Mouse (Mus musculus): Measurements from ENCODE around the gene Cdx4. TPM values are rescaled to one million over a fixed set of nuclear protein-coding genes. Genes with fewer than 3 reads are reported as not detected.

Cdx4 gene
- polyA plus RNA-seq, 1 experiment from 2014 or later, result not detected

DNA sequence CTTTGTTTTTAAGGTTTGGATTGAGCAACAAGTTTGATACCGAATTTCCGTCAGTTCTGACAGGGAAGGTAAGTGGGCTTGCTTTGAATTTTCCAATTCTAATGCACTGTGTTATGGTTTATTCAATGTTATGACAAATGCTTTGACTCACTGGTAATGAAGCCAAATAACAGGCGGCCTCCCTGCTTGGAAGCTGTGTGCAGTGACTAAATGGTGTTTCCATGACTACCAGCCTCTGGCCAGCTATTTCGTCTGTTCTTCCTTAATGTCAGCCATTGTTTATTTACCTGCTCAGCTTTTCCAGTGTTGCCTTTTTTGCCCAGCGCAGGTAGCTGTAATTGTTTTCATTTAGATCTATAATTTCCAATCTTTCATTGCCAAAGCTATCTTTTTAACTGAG lies 45.0 kb downstream of the Cdx4 start:
- H3K9ac ChIP-seq (replicated peaks; ENCODE audit: low read length), result no peak overlapping the region
- no peak overlapping the region for H3K4me2 ChIP-seq (ENCODE audit: low read length)
- H3K4me3 ChIP-seq (replicated peaks; ENCODE audit: low read depth, low read length), result no peak overlapping the region
- 0 out of 2 replicates have a peak, but pooled peaks cover 14% of the 10 kb centered on the region for H3K27me3 ChIP-seq (ENCODE audit: control insufficient read depth, insufficient read depth, low read length)
- WGBS, result 54% methylated on average over 5 of the region's 5 CpGs
- H3K4me1 ChIP-seq (ENCODE audit: control insufficient read depth, insufficient read depth, low read length), result no peaks in the 10 kb centered on the region
- no peaks in the 10 kb centered on the region for H3K36me3 ChIP-seq (ENCODE audit: control insufficient read depth, insufficient read depth, low read length)
- no peak overlapping the region for H3K27ac ChIP-seq (replicated peaks; ENCODE audit: low read depth, low read length)
- H3K9me3 ChIP-seq (ENCODE audit: control insufficient read depth, low read length), result no peaks in the 10 kb centered on the region
- ATAC-seq (ENCODE audit: low FRiP score, low TSS enrichment), result no peak
- DNase-seq, result peak; percentile 50

DNA sequence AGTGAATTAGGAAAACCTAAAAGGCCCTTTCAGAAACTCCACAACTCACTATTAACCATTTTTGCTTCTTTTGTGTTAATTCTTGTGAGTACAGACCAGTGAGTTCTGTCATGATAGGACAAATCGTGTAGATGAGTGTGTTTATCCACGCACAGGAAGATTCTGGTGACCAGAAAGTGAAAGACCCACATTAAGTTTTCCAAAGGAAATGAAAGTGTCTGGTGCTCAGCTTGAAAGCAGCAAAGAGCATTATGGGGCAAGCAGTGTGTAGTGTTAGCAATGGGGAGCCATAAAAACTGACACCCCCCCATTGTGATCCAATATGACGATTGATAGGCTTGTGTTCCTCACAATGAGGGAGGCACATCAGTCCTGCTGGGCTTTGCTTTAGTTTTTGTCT lies 47.5 kb downstream of the Cdx4 start:
- WGBS, result 72% methylated on average over 3 of the region's 3 CpGs
- DNase-seq, result no peak
- H3K4me2 ChIP-seq (ENCODE audit: low read length), result no peak overlapping the region
- H3K9ac ChIP-seq (replicated peaks; ENCODE audit: low read length), result no peak overlapping the region
- no peak overlapping the region for H3K4me3 ChIP-seq (replicated peaks; ENCODE audit: low read depth, low read length)
- no peaks in the 10 kb centered on the region for H3K4me1 ChIP-seq (ENCODE audit: control insufficient read depth, insufficient read depth, low read length)
- H3K27me3 ChIP-seq (ENCODE audit: control insufficient read depth, insufficient read depth, low read length), result peaks cover 19% of the 10 kb centered on the region; the same call in 1 of the 2 replicates
- no peak overlapping the region for H3K27ac ChIP-seq (replicated peaks; ENCODE audit: low read depth, low read length)
- no peaks in the 10 kb centered on the region for H3K9me3 ChIP-seq (ENCODE audit: control insufficient read depth, low read length)
- H3K36me3 ChIP-seq (ENCODE audit: control insufficient read depth, insufficient read depth, low read length), result no peaks in the 10 kb centered on the region
- no peak for ATAC-seq (ENCODE audit: low FRiP score, low TSS enrichment)

DNA sequence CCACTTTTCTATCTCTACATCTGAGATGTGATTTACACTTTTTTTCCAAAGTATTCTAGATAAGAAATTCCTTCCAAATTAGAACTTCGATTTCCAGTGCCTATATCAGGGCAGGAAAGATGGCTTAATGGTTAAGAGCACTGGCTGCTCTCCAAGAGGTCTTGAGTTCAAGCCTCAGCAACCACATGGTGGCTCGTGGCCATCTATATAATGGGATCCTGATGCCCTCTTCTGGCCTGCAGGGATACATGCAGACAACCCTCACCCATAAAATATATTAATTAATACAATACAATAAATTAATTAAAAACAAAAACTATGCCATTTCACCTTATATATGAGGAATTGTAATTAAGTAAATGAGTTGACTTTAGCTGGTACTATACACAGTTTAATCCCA lies 50.0 kb downstream of the Cdx4 start:
- H3K4me1 ChIP-seq (ENCODE audit: control insufficient read depth, insufficient read depth, low read length), result no peaks in the 10 kb centered on the region
- H3K4me2 ChIP-seq (ENCODE audit: low read length), result no peak overlapping the region
- no peak overlapping the region for H3K27ac ChIP-seq (replicated peaks; ENCODE audit: low read depth, low read length)
- ATAC-seq (ENCODE audit: low FRiP score, low TSS enrichment), result no peak
- no peaks in the 10 kb centered on the region for H3K36me3 ChIP-seq (ENCODE audit: control insufficient read depth, insufficient read depth, low read length)
- WGBS, result 73% methylated on average over 2 of the region's 2 CpGs
- peaks cover 17% of the 10 kb centered on the region; the same call in 1 of the 2 replicates for H3K27me3 ChIP-seq (ENCODE audit: control insufficient read depth, insufficient read depth, low read length)
- no peak overlapping the region for H3K9ac ChIP-seq (replicated peaks; ENCODE audit: low read length)
- no peak for DNase-seq
- no peak overlapping the region for H3K4me3 ChIP-seq (replicated peaks; ENCODE audit: low read depth, low read length)
- H3K9me3 ChIP-seq (ENCODE audit: control insufficient read depth, low read length), result no peaks in the 10 kb centered on the region

DNA sequence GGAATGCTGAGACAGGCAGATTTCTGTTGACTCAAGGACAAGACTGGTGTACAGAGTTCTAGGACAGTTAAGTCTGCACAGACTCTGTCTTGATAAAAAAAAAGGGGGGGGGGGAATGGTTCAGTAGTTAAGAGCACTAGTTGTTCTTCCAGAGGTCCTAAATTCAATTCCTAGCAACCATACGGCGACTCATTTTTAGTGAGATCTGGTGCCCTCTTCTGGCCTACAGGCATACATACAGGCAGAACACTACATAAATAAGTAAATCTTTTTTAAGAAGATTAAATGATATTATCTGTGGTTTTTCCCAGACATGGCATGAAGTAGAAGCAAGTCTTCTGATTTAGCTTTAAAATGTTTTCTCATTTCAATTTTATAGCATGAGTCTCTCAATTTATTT lies 50.4 kb downstream of the Cdx4 start:
- Histone ChIP-seq H3K9me3 (ENCODE audit: control insufficient read depth, low read length) (no peaks in the 10 kb centered on the region), H3K4me1 (ENCODE audit: control insufficient read depth, insufficient read depth, low read length) (no peaks in the 10 kb centered on the region), H3K36me3 (ENCODE audit: control insufficient read depth, insufficient read depth, low read length) (no peaks in the 10 kb centered on the region), H3K4me2 (ENCODE audit: low read length) (no peak overlapping the region), H3K9ac (replicated peaks; ENCODE audit: low read length) (no peak overlapping the region), H3K27ac (replicated peaks; ENCODE audit: low read depth, low read length) (no peak overlapping the region), H3K4me3 (replicated peaks; ENCODE audit: low read depth, low read length) (no peak overlapping the region), H3K27me3 (ENCODE audit: control insufficient read depth, insufficient read depth, low read length) (peaks cover 17% of the 10 kb centered on the region; the same call in 1 of the 2 replicates)
- WGBS, result 30% methylated on average over 2 of the region's 2 CpGs
- DNase-seq (peak; percentile 52), ATAC-seq (ENCODE audit: low FRiP score, low TSS enrichment) (no peak)

DNA sequence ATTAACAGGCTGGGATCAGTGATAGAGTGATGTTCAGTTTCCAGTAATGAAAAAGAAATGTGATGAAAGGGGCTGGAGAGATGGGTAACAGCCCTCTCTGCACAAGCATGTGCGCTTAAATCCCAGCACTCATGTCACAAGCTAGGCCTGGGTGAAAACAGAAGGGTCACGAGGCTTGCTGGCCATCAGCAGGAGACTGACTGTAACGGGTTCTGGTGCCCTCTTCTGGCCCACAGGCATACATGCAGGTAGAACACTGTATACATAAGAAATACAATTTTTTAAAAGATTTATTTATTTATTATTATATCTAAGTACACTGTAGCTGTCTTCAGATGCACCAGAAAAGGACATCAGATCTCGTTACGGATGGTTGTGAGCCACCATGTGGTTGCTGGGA lies 53.1 kb downstream of the Cdx4 start:
- Histone ChIP-seq H3K27me3 (ENCODE audit: control insufficient read depth, insufficient read depth, low read length) (peaks cover 10% of the 10 kb centered on the region; the same call in 1 of the 2 replicates), H3K9ac (replicated peaks; ENCODE audit: low read length) (no peak overlapping the region), H3K4me3 (replicated peaks; ENCODE audit: low read depth, low read length) (no peak overlapping the region), H3K36me3 (ENCODE audit: control insufficient read depth, insufficient read depth, low read length) (no peaks in the 10 kb centered on the region), H3K4me2 (ENCODE audit: low read length) (no peak overlapping the region), H3K4me1 (ENCODE audit: control insufficient read depth, insufficient read depth, low read length) (no peaks in the 10 kb centered on the region), H3K9me3 (ENCODE audit: control insufficient read depth, low read length) (no peaks in the 10 kb centered on the region), H3K27ac (replicated peaks; ENCODE audit: low read depth, low read length) (no peak overlapping the region)
- 59% methylated on average over 5 of the region's 5 CpGs for WGBS
- DNase-seq (peak; percentile 44), ATAC-seq (ENCODE audit: low FRiP score, low TSS enrichment) (no peak)

Other genes starting within 250 kb of the Cdx4 start
- gene Nap1l2, start 134.8 kb upstream of the Cdx4 start, polyA plus RNA-seq (2014; fragmentation: Nextera tagmentation; extraction: Ambion mirVana), result 73.2 and 81.2 TPM in 2 replicates
- 7.9 and 8.4 TPM in 2 replicates for gene Chic1, start 35.1 kb downstream of the Cdx4 start, polyA plus RNA-seq (2014; fragmentation: Nextera tagmentation; extraction: Ambion mirVana)
- 0.37 and 0.47 TPM in 2 replicates for gene Tsx, start 93.1 kb downstream of the Cdx4 start, polyA plus RNA-seq (2014; fragmentation: Nextera tagmentation; extraction: Ambion mirVana)
- not detected in 2 replicates for gene Gm26992, start 100.6 kb downstream of the Cdx4 start, polyA plus RNA-seq (2014; fragmentation: Nextera tagmentation; extraction: Ambion mirVana)